Mouse (Mus musculus) skeletal muscle tissue, postnatal 0 days (tissue): ENCODE data around the gene Slc44a2. TPM values are rescaled to one million over a fixed set of nuclear protein-coding genes. Genes with fewer than 3 reads are reported as not detected.

Experiments
- polyA plus RNA-seq: library from polyadenylated mRNA; unstranded; fragments of >200 nt; fragmentation: Nextera tagmentation; extraction: Ambion mirVana; gene quantifications from 2 replicates; pipeline ENCODE4 v1.2.1, GENCODE M21; 2015

The Slc44a2 gene
- polyA plus RNA-seq: 94.4 and 107 TPM in 2 replicates

DNA sequence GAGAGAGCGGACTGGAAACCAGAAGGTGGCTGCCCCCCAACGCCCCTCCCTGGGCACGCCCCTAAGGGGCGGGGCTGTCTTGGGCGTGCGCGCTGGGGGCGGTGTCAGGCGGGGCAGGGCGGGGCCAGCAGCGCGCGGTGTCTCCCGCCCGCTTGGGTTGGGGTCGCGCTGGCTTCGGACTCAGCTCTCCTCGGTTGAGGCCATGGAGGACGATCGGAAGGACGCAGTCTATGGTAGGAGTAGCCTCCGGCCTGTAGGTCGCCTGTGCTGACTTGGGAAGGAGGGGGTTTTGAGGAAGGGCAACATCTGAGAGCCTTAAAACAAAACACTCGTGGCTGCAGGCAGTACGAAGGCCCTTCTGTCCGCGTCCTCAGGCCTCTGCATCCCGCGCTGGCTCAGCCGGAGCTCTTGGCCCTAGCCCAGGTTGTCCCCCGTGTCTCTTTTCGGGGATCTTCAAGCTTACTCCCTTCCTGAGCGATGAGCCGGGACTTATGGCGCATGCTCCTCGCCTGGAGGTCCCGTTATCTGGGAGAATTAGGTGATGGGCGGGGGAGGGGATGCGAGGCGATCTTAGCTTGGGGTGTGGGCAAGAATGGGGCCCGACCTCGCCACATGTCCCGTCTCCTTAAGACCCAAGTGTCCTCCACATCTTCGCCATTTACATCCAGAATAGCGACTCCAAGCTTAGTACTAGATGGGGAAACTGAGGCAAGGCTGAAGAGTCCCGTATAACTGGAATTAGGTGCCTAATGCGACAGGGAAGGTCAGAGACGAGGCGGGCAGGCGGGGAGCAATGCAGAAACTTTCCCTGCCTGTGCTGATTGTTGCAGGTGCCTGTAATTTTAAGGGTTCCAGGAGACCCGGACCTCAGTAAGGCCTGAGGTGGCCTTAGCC lies at the start of gene Slc44a2:
Gene Slc44a2, plus strand, starts transcription at position 80 of the 894 bp plus-strand sequence.

DNA sequence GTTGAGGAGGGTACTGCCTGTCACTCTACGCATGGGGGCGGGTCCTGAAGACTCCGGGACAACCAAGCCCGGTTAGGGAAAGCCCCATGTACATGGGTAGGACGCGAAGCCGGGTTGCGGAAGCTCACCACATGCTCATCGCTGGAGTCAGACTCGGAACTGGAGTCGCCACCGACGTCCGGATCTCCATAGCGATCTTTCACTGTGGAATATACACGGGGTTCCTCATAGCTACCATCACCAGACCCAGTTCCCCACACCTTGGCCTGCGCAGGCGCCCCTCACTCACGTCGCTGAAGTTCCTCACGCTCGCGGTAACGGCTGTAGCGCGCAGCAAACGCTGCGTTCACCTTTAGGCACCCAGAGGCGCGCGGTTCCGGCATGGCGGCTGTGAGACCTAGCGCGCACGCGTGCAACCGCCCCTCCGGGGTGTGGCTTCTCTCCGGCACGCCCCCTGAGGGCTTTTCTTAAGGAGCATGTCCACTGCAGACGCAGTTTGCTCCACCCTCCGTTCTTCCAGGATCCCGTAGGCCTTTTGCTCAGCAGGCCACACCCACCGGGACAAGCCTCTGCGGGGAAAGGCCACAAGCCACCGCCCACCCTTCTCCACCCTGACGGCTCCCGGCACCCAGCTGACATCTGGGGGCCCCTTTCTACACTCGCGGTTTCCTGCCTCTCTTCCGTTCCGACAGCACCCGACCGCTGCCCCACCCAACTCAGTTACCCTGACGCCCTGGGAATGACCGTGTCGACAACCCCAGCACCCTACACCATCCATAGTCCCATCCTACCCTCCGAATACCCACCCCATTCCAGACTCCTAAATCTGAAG lies 32.7 kb upstream of the Slc44a2 start, which contains the start of gene Kri1:
Gene Kri1, minus strand, starts transcription at position 399 of the 832 bp plus-strand sequence.

DNA sequence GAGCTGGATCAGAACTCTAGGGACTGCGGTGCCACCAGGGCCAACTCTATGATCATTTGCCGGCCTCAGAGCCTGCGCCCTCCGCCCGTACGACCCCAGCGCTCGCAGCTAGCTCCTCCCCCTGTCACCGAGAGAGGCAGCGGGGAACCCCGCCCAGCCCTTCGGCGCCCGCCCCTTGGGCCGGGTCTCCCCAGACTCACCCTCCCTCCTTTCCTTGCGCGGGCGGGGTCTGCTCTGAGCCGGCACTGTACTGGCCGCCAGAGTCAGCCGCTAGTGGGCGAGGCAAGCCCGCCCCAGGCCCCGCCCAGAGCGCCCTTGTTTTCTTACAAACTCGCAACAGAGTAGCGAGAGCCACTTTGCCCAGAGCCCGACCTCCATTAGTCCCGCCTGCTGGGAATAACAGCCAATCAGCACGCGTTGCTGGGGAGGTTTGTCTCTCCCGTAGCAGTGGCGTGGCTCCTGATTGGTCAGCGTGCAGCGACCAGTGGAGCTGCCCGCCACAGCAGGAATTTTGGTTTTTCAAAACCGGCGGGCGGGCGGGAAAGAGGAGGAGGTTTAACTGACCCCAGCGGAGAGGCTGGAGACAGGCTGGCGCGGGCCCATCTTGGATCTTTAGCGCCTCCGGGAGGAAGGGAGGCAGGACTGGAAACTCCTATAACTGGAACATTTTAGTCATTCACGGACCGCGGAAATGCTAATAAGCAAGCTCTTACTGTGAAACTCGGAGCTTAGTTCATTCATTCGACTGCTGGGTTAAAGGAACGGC lies 29.3 kb upstream of the Slc44a2 start, which contains the start of gene Cdkn2d:
Gene Cdkn2d, minus strand, starts transcription at position 386 of the 766 bp plus-strand sequence.

DNA sequence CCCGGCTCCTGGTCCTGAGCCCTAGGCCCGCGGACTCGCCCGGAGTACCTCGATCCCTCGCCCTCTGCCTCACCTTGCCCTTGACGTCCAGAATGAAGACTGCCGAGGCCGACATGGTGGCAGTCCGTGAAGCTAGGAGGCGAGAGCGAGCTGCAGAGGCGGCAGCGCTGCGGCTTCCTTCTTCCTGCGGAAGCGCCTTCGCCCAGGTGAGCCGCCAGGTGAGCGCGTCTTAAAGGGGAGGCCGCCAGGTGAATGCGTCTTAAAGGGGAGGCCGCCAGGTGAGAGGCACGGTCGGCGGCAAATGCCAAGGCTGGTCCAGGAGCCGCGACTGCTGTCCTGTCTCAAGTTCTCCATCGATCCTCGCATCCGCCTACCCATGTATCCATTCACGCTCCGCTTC lies 8.4 kb upstream of the Slc44a2 start, which contains the start of gene Ap1m2:
Gene Ap1m2, minus strand, starts transcription at position 204 of the 400 bp plus-strand sequence.

DNA sequence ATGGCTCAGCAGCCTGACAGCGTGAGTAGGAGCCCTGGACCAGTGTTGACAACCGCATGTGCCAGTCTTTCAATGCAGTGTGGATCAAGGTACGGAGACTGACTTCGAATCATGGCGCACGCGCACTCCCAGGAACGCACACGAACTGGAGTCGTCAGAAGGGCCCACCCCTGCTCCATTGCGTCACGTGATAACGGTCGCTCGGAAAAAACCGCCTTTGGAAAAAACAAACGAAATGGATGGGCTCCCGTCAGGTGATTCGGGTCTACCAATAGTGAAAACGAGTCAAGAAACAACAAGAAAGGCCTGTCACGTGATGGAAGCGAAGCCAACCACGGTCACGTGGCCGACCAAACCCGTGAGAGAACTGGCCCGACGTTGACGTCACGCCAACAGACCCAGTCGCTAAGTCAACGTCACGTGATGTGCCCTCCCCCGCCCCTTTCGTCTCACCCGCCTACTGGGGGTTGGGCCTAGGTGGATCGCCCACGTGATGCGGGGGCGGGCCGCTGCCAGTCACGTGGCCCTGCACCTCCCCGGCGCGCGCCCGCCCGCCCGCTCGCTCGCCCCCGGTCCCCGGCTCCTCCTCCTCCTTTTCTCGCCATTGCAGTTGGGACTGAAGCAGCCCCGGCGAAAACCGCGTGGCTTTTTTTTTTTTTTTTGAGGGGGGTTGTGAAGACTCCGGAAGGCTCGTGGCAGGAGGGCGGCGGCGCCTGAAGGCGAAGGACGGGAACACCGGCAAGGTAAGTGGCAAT lies 47.0 kb downstream of the Slc44a2 start, which contains the start of gene Ilf3:
Gene Ilf3, plus strand, starts transcription at position 515 of the 755 bp plus-strand sequence.

Other genes starting within 250 kb of the Slc44a2 start
- 0.09 and 0.21 TPM in 2 replicates for gene Gm49373, start 247.6 kb upstream of the Slc44a2 start, polyA plus RNA-seq
- gene Fdx1l, start 247.1 kb upstream of the Slc44a2 start, polyA plus RNA-seq: 46.8 and 48.7 TPM in 2 replicates
- gene Gm38431, start 228.7 kb upstream of the Slc44a2 start, polyA plus RNA-seq: 0.76 and 0.97 TPM in 2 replicates
- gene Raver1, start 228.7 kb upstream of the Slc44a2 start, polyA plus RNA-seq: 13.1 and 16.3 TPM in 2 replicates
- 6.3 and 6.6 TPM in 2 replicates for gene Tyk2, start 189.5 kb upstream of the Slc44a2 start, polyA plus RNA-seq
- 145 and 165 TPM in 2 replicates for gene Cdc37, start 170.7 kb upstream of the Slc44a2 start, polyA plus RNA-seq
- gene Pde4a, start 155.0 kb upstream of the Slc44a2 start, polyA plus RNA-seq: 6.5 and 7.2 TPM in 2 replicates
- 53.3 and 55.3 TPM in 2 replicates for gene Keap1, start 81.3 kb upstream of the Slc44a2 start, polyA plus RNA-seq
- 0.09 and 0.57 TPM in 2 replicates for gene S1pr5, start 72.3 kb upstream of the Slc44a2 start, polyA plus RNA-seq
- 29.1 and 32.1 TPM in 2 replicates for gene Atg4d, start 55.4 kb upstream of the Slc44a2 start, polyA plus RNA-seq
- gene Kri1, start 32.7 kb upstream of the Slc44a2 start, polyA plus RNA-seq: 7.5 and 9.2 TPM in 2 replicates
- gene Cdkn2d, start 29.3 kb upstream of the Slc44a2 start, polyA plus RNA-seq: 51.6 and 53.4 TPM in 2 replicates
- 0.83 TPM in 1 of 2 replicates, not detected in the other for gene Ap1m2, start 8.4 kb upstream of the Slc44a2 start, polyA plus RNA-seq
- 48.0 and 52.6 TPM in 2 replicates for gene Ilf3, start 47.2 kb downstream of the Slc44a2 start, polyA plus RNA-seq
- gene Qtrt1, start 91.1 kb downstream of the Slc44a2 start, polyA plus RNA-seq: 17.6 and 18.9 TPM in 2 replicates
- 50.4 and 52.2 TPM in 2 replicates for gene Dnm2, start 104.2 kb downstream of the Slc44a2 start, polyA plus RNA-seq
- gene Tmed1, start 189.6 kb downstream of the Slc44a2 start, polyA plus RNA-seq: 79.0 and 80.6 TPM in 2 replicates
- gene AB124611, start 205.5 kb downstream of the Slc44a2 start, polyA plus RNA-seq: 2.9 and 3.2 TPM in 2 replicates
- 15.5 and 20.1 TPM in 2 replicates for gene Carm1, start 226.2 kb downstream of the Slc44a2 start, polyA plus RNA-seq